In the genomic region with DNA sequence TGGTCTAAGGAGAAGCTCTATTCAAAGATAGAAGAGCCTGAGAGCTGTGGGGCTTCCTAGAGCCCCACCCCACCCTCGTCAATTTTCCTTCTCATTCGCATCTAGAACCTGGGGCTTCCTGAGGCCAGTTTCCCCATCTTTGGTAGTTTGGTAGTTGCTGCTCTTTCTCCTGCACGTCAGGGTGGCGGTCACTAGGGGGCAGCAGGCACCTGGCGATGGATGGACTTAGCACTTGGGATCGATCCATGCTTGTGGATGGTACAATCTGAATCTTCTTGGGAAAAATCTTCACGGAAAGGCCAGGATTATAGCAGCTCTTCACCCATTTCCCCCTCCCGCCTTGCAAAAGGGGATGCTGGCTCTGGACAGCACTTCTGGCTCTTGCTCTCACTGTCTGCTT, we compare ENCODE assay signal across 9 mouse cellular contexts. TPM values are rescaled to one million over a fixed set of nuclear protein-coding genes. Genes with fewer than 3 reads are reported as not detected.
DNase-seq lines count a peak whose midpoint lies in the region; ATAC-seq and TF ChIP-seq lines count a peak whose summit lies in the region.
"Had no signal": no experiment of that assay in that cellular context is flagged by ENCODE, and none has a peak within 500 bp of the region (broad histone marks: within the 10 kb centered on the region; RNA-seq: fewer than 3 reads in every experiment).

No protein-coding gene starts in this region.

- DNase-seq in gastrocnemius, adult 18-20 months (ENCODE audit: low spot score): peak; percentile 58
- no peak for DNase-seq in gastrocnemius, postnatal 25 days
- peak; percentile 69 for DNase-seq in neural tube, embryonic 10.5 days (ENCODE audit: extremely low spot score, low spot score)
- peak; percentile 76 for DNase-seq in adrenal gland, postnatal 10 days
- peak; percentile 64 for DNase-seq in embryonic facial prominence, embryonic 11.5 days (ENCODE audit: low spot score)
- peak; percentile 60 for DNase-seq in lung, embryonic 14.5 days
- peak; percentile 69 for DNase-seq in thymus, postnatal 4 days

- H3K4me3 ChIP-seq in neural tube, embryonic 15.5 days (replicated peaks): no peak overlapping the region
- H3K4me3 ChIP-seq in embryonic facial prominence, embryonic 11.5 days (ENCODE audit: low read depth, low read length): no peak overlapping the region
- H3K4me3 ChIP-seq in lung, embryonic 14.5 days (ENCODE audit: low read depth, low read length): no peak overlapping the region
- H3K4me3 ChIP-seq: neural tube, embryonic 13.5 days had no signal

- peaks cover 24% of the 10 kb centered on the region for H3K4me1 ChIP-seq in neural tube, embryonic 15.5 days
- H3K4me1 ChIP-seq in embryonic facial prominence, embryonic 11.5 days (ENCODE audit: control insufficient read depth, insufficient read depth, low read length): no peaks in the 10 kb centered on the region
- no peaks in the 10 kb centered on the region for H3K4me1 ChIP-seq in lung, embryonic 14.5 days (ENCODE audit: insufficient read depth)

- no peaks in the 10 kb centered on the region for H3K9me3 ChIP-seq in neural tube, embryonic 15.5 days (replicated peaks)
- no peaks in the 10 kb centered on the region for H3K9me3 ChIP-seq in embryonic facial prominence, embryonic 11.5 days (replicated peaks; ENCODE audit: control insufficient read depth, low read length)
- H3K9me3 ChIP-seq in lung, embryonic 14.5 days (ENCODE audit: low read depth, low read length): no peaks in the 10 kb centered on the region
- H3K9me3 ChIP-seq: neural tube, embryonic 13.5 days had no signal

- H3K36me3 ChIP-seq in neural tube, embryonic 15.5 days: peaks cover 64% of the 10 kb centered on the region
- no peaks in the 10 kb centered on the region for H3K36me3 ChIP-seq in embryonic facial prominence, embryonic 11.5 days (replicated peaks; ENCODE audit: control insufficient read depth, insufficient read depth, low read depth, low read length)
- H3K36me3 ChIP-seq in lung, embryonic 14.5 days (ENCODE audit: insufficient read depth): peaks cover 48% of the 10 kb centered on the region

- peak; percentile 77 for TF ChIP-seq CTCF in lung, embryonic 14.5 days (IDR thresholded peaks at IDR 0.05; ENCODE audit: low read depth)

- WGBS in neural tube, embryonic 15.5 days: 18% methylated on average over 8 of the region's 8 CpGs
- WGBS in embryonic facial prominence, embryonic 11.5 days: 13% methylated on average over 8 of the region's 8 CpGs
- WGBS in lung, embryonic 14.5 days: 20% methylated on average over 8 of the region's 8 CpGs

- no peak overlapping the region; the same call in 1 of the 2 replicates for H3K27ac ChIP-seq in neural tube, embryonic 15.5 days (replicated peaks)
- no peak overlapping the region for H3K27ac ChIP-seq in embryonic facial prominence, embryonic 11.5 days (replicated peaks; ENCODE audit: low read depth, low read length)
- H3K27ac ChIP-seq in lung, embryonic 14.5 days (ENCODE audit: low read depth): no peak overlapping the region
- H3K27ac ChIP-seq: neural tube, embryonic 13.5 days had no signal

- no peak for ATAC-seq in neural tube, embryonic 15.5 days (ENCODE audit: low FRiP score)
- ATAC-seq in embryonic facial prominence, embryonic 11.5 days (replicated peaks; ENCODE audit: insufficient number of reproducible peaks, low FRiP score, low TSS enrichment, low read depth): no peak
- no peak for ATAC-seq in lung, embryonic 14.5 days (ENCODE audit: insufficient read depth)

- peaks cover 13% of the 10 kb centered on the region for H3K27me3 ChIP-seq in neural tube, embryonic 15.5 days (replicated peaks)
- H3K27me3 ChIP-seq in embryonic facial prominence, embryonic 11.5 days (ENCODE audit: control insufficient read depth, insufficient read depth, low read length): no peaks in the 10 kb centered on the region
- no peaks in the 10 kb centered on the region for H3K27me3 ChIP-seq in lung, embryonic 14.5 days (ENCODE audit: insufficient read depth, low read length)

- no peak overlapping the region for H3K4me2 ChIP-seq in neural tube, embryonic 15.5 days
- no peak overlapping the region for H3K4me2 ChIP-seq in embryonic facial prominence, embryonic 11.5 days (ENCODE audit: low read depth, low read length)
- H3K4me2 ChIP-seq in lung, embryonic 14.5 days: no peak overlapping the region
- H3K4me2 ChIP-seq: neural tube, embryonic 13.5 days had no signal

- no peak overlapping the region for H3K9ac ChIP-seq in neural tube, embryonic 15.5 days (replicated peaks)
- H3K9ac ChIP-seq in embryonic facial prominence, embryonic 11.5 days (replicated peaks; ENCODE audit: low read length): no peak overlapping the region
- no peak overlapping the region for H3K9ac ChIP-seq in lung, embryonic 14.5 days
- H3K9ac ChIP-seq: neural tube, embryonic 13.5 days had no signal

RNA-seq across cellular contexts. Expression of a gene that starts 34.1 kb away (rescaled TPM):
- not detected for total RNA-seq in gastrocnemius, adult 18-20 months (2021)
- total RNA-seq in gastrocnemius, postnatal 25 days (2021): not detected
- polyA plus RNA-seq in neural tube, embryonic 15.5 days (2015; fragmentation: Nextera tagmentation; extraction: Ambion mirVana): 1.5 and 1.8 TPM in 2 replicates
- not detected for total RNA-seq in adrenal gland, postnatal 10 days (2021)
- 0.35 and 0.49 TPM in 2 replicates for polyA plus RNA-seq in embryonic facial prominence, embryonic 11.5 days (2014; fragmentation: Nextera tagmentation; extraction: Ambion mirVana)
- polyA plus RNA-seq in lung, embryonic 14.5 days (2014; fragmentation: Nextera tagmentation; extraction: Ambion mirVana): 1.1 and 1.5 TPM in 2 replicates

RNA-seq across cellular contexts. Expression of a gene that starts 58.6 kb away (rescaled TPM):
- total RNA-seq in gastrocnemius, adult 18-20 months (2021): 100 to 1,000 TPM; 309 to 319 TPM
- 100 to 1,000 TPM; 329 to 377 TPM for total RNA-seq in gastrocnemius, postnatal 25 days (2021)
- 39.6 and 40.8 TPM in 2 replicates for polyA plus RNA-seq in neural tube, embryonic 15.5 days (2015; fragmentation: Nextera tagmentation; extraction: Ambion mirVana)
- 10 to 100 TPM; 53.9 to 80.1 TPM for total RNA-seq in adrenal gland, postnatal 10 days (2021)
- 12.3 and 14.5 TPM in 2 replicates for polyA plus RNA-seq in embryonic facial prominence, embryonic 11.5 days (2014; fragmentation: Nextera tagmentation; extraction: Ambion mirVana)
- 32.2 and 35.0 TPM in 2 replicates for polyA plus RNA-seq in lung, embryonic 14.5 days (2014; fragmentation: Nextera tagmentation; extraction: Ambion mirVana)
